Mouse (Mus musculus): Measurements from ENCODE around the gene Tmem266.

Tmem266 gene

GRCm38 (mm10) chr9:55404256-55404655, 77.5 kb downstream of the Tmem266 start:
- no peak for DNase-seq

DNA sequence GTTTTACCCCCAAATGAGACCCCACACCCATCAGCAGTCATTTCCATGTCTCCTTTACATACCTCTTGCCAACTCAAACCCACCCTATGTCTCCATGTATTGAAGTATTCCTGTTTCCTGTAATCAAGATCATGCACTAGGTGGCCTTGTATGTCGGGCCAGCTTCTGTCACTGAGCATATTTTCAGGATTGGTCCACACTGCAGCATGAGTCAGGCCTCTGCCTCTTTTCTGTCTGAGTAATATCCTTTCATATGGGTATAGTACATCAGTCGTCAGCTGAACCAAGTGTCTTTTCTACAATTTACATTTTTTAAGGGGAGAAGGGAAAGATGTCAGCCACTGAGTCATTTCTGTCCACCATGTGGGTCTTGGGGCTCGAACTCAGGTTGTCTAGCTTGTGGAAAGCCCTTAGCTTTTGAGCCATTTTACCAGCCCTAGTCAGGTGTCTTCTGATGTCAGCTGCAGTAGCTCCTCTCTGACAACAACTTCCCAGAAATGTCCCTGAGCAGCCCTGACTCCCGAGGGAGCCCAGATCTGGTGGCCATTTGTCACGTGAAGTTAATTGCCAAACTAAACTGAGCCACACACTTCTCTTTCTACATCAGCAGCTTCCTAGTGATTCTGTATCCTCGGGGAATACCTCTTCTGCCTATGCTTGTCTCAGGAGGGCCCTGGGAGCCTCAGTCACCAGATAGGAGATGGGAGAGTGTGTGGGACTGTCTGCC, 78.4 kb downstream of the Tmem266 start:
- DNase-seq: no peak

DNA sequence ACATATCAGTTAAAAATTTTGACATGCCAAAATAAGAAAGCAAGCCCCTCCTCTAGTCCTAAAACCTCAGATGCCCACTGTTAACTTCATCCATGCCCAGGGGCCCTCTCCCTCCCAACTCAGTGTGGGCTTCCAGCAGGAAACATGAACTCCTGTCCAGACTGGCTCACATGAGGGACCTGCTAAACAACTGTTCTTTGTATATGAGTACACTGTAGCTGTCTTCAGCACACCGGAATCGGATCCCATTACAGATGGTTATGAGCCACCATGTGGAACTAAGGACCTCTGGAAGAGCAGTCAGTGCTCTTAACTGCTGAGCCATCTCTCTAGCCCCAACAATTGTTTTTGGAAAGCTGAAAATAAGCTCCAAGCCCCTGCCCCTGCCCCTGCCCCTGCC, 80.1 kb downstream of the Tmem266 start:
- no peak for DNase-seq

GRCm38 (mm10) chr9:55408851-55409250, 82.1 kb downstream of the Tmem266 start:
- no peak for DNase-seq

DNA sequence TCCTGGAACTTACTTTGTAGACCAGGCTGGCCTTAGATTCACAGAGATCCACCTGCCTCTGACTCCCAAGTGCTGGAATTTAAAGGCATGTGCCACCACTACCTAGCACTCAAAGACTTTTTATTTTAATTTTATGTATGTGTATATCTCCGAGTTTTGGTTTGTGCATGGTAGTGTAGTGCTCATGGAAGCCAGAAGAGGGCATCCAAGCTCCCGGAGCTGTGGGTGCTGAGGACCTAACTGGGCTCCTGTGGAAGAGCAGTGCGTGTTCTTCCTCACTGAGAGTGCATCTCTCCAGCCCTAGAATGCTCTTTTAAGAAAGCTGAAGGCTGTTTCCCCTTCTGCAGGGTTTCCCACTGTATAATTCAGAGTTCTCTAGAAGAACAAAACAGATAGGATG, 83.1 kb downstream of the Tmem266 start:
- no peak for DNase-seq

- DNase-seq: no peak
These were observed 83.7 kb downstream of the Tmem266 start for GRCm38 (mm10) chr9:55410430-55410829.

DNA sequence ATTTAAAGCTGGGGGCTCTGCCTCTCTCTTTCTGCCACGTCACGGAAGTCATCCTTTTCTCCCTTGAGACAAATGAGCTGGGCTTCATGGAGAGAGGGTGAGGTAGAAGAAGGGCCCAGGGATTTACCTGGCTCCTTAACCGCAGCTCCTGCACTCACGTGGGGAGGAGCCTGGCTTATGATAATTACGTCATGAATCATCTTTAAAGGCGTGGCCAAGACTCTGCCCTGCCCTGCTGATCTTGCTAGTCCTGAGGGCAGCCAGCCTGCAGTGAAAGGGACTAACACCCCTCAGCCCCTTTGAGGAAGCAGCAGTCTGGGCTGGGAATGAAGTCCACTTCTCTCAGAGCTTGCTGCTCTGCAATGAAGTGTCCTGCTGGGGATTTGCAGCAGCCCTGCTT, 84.4 kb downstream of the Tmem266 start:
- no peak for DNase-seq

GRCm38 (mm10) chr9:55421786-55422185, 95.1 kb downstream of the Tmem266 start:
- DNase-seq: no peak

GRCm38 (mm10) chr9:55423451-55424424, 97.0 kb downstream of the Tmem266 start:
- DNase-seq: peak; percentile 75

- DNase-seq: no peak
These were observed 98.6 kb downstream of the Tmem266 start for GRCm38 (mm10) chr9:55425271-55425810.

- DNase-seq: peak; percentile 83
These were observed 102.7 kb downstream of the Tmem266 start for GRCm38 (mm10) chr9:55429242-55429975.

- peak; percentile 17 for DNase-seq
These were observed 103.4 kb downstream of the Tmem266 start for GRCm38 (mm10) chr9:55430133-55430532.

GRCm38 (mm10) chr9:55432306-55433289, 105.9 kb downstream of the Tmem266 start:
- DNase-seq: peak; percentile 28

GRCm38 (mm10) chr9:55433875-55434274, 107.2 kb downstream of the Tmem266 start:
- peak; percentile 23 for DNase-seq

GRCm38 (mm10) chr9:55438433-55438832, 111.7 kb downstream of the Tmem266 start:
- peak; percentile 26 for DNase-seq

DNA sequence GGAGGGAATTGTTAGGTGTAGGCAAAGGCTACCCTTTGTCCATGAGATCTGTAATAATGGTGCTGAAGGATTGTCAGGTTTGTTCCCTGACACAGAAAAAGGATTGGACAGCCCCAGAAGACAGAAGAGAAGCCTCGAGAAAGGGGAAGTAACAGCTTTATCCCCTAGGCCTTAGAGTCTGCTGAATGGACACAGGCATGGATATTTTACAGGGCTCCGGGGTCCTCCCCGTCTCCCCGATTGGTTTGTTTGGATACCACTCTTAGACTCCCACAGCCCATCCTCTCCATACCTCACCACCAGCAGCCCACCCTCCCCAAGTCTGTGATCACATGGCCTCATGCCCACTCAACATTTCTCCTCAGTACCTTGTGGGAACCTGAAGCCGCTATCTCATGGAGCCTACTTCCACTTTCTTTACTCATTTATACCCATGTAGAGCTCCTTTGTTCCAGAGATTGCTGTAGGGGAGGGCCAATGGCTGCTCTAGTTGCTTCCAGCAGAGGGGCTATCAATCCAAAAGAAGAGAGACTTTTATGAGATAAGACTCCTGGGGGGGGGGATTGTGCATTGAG, 112.6 kb downstream of the Tmem266 start:
- DNase-seq: no peak

DNA sequence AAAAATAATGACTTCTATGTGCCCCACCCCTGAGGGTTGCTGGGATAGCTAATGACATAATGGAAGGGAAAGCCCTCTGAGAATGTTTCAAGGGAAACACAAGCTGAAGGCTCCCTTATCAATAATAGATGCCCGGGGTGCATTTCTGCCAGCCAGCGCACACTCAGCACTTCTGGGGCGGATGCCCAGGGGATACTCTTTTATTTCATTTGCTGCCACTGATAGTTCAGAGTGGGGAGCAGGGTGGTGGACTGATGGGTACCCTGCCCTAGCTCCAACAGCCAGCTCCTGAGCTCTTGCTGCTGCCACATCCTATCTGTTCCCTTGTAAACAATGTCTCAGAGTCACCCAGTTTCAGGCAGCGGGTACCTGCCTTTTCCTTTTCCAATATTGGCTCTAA, 120.8 kb downstream of the Tmem266 start:
- DNase-seq: no peak

DNA sequence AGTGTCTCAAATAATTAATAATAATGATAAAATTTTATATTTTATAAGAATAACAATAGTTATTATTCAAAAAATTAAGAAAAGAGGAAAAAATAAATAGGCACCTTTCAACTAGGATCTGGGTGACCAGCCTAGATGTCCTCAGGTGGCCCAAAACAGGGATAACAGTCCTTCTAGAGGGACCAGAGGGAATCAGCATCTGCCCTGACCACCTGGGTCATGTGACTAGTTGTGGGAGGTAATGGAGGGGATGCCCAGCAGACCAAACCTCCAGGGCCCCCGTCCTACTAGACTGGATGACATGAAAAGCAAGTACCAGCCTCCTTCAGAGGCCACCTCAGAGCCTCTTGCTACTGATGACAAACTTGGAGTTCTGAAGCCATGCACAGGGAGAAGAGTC, 122.4 kb downstream of the Tmem266 start:
- no peak for DNase-seq

DNA sequence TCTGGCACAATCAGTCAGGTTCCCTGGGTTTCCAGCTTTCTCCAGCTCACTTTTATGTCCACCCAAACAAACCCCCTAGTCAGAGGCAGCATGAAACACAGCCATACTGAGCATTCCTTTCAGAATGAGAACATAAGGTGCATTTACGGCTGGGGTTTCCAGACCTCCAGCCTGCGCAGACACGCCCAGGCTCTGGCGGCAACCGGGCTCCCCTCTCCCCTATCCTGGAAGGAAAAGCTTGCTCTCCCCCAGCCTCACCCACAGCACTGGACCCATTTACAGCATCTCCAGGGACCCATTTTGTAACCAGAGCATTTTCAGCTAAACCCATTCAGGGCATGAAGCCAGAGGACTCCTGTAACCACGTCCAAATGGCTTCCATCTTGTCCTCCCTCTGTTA, 123.3 kb downstream of the Tmem266 start:
- DNase-seq: no peak

- no peak for DNase-seq
These were observed 124.7 kb downstream of the Tmem266 start for GRCm38 (mm10) chr9:55451426-55451825.

DNA sequence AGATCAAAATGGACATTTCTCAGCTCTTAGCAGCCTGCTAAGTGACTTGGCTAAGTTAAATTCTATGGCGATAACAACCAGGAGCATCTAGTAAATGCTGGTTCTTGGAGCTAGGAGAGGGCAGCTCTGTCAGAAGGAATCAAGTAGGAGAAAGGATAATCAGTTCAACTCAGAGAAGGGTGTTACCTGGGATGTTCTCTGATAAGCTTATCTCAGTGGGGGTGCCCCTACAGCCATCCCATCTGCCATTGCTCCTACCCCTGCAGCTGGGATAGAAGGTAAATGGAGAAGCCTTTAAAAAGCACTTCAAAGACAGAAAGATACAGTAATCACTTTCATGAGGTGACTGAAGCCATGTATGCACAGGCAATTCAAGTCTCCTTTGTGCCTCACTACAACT, 126.2 kb downstream of the Tmem266 start:
- no peak for DNase-seq

Measured in cerebellum, adult 9-10 months (tissue).